Mouse (Mus musculus) brown adipose tissue, adult 24 weeks (tissue): ENCODE measurements around the gene Aaed1. TPM values are rescaled to one million over a fixed set of nuclear protein-coding genes. Genes with fewer than 3 reads are reported as not detected.

Experiments used
- H3K27ac ChIP-seq: fragments of 200-500 bp; replicated peaks from 2 replicates; pipeline ENCODE4 v1.5.1; 2012; ENCODE audit warnings: low read depth, mild to moderate bottlenecking, low read length
- H3K4me1 ChIP-seq: fragments of 200-500 bp; 2 replicates; pipeline ENCODE4 v1.6.1; 2012; ENCODE audit warnings: low read length, mixed read lengths; ENCODE audit not compliant: control insufficient read depth, insufficient read depth, insufficient read length
- H3K4me3 ChIP-seq: fragments of 200-500 bp; 2 replicates; pipeline ENCODE4 v1.5.1; 2012; ENCODE audit warnings: low read depth, mild to moderate bottlenecking, low read length, moderate library complexity; ENCODE audit not compliant: insufficient read depth
- polyA plus RNA-seq: library from polyadenylated mRNA; stranded (reverse); fragments of >200 nt; gene quantifications from 2 replicates; pipeline ENCODE4 v1.2.4, GENCODE M21; 2012; ENCODE audit not compliant: missing spikeins, insufficient read depth, insufficient read length

Aaed1 gene
- polyA plus RNA-seq, result 58.9 and 62.9 TPM in 2 replicates

- Histone ChIP-seq H3K4me1 (peaks cover 5% of the 10 kb centered on the region; the same call in 1 of the 2 replicates), H3K27ac (peak within 1 kb of the TSS; percentile 86), H3K4me3 (peak within 1 kb of the TSS; percentile 95)
These were observed at the start of gene Aaed1 for GRCm38 (mm10) chr13:64312024-64312915. Aaed1 (minus strand) TSS chr13:64312710.

DNA sequence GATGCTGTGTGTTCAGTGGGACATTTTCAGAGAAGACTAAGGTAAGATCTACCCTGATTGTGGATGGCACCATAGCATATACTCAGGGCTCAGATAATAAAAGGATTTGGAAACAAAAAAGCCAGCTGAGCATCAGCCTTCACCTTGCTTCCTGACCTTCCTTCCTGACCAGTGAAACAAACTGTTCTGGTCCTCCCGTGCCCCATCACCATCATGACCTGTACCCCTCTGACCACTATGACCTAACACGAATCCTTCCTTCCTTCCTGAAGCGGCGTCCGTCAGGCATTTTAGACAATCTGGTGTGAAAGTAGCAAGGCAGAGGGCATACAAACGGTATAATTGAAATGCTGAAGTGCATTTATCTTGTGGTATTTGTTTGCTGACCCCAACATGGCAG is 49.6 kb upstream of the Aaed1 start:
- Histone ChIP-seq H3K4me1 (no peaks in the 10 kb centered on the region), H3K27ac (no peak overlapping the region), H3K4me3 (no peak overlapping the region)

GRCm38 (mm10) chr13:64361020-64361419 is 48.5 kb upstream of the Aaed1 start:
- Histone ChIP-seq H3K4me3 (no peak overlapping the region), H3K27ac (no peak overlapping the region), H3K4me1 (no peaks in the 10 kb centered on the region)

DNA sequence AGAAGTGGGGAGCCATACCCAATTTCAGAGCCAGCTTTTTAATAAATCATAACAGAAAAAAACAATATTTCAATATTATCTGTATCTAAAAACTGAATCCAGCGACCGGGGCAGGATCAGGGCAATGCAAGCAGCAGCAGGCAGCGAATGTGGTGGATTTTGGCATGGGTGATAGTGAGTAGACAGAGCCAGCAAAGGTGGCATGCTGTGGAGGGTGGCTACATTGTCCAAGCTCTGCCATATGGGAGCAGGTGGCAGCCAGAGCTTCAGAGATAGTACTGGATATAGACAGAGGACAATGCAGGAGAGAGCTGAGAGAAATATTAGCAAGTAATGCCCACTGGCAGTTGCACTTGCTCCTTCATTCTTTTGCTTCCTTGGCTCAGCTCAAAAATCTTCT is 47.2 kb upstream of the Aaed1 start:
- no peak overlapping the region for H3K4me3 ChIP-seq
- no peaks in the 10 kb centered on the region for H3K4me1 ChIP-seq
- H3K27ac ChIP-seq, result no peak overlapping the region

GRCm38 (mm10) chr13:64358476-64358875 is 46.0 kb upstream of the Aaed1 start:
- H3K4me3 ChIP-seq, result no peak overlapping the region
- no peaks in the 10 kb centered on the region for H3K4me1 ChIP-seq
- no peak overlapping the region for H3K27ac ChIP-seq

DNA sequence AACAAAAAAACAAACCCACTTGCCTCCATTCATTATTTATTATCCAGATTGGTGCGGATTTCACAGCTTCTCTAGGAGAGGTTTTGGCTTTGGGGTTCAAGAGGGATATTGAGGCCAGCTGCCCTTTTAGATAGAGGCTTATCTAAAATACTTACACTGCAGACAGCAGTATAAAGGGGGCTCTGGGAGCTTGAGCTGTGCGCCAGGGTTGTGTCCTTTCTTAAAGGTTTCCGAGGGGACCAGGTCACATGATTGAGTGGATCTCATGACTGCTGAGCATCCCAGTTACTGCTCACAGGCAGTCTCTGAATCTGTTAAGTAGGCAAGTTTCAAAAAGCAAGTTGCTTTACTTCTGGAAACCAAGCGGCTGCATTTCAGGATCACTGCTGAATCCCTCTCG is 44.9 kb upstream of the Aaed1 start:
- H3K27ac ChIP-seq, result no peak overlapping the region
- H3K4me3 ChIP-seq, result no peak overlapping the region
- no peaks in the 10 kb centered on the region for H3K4me1 ChIP-seq

DNA sequence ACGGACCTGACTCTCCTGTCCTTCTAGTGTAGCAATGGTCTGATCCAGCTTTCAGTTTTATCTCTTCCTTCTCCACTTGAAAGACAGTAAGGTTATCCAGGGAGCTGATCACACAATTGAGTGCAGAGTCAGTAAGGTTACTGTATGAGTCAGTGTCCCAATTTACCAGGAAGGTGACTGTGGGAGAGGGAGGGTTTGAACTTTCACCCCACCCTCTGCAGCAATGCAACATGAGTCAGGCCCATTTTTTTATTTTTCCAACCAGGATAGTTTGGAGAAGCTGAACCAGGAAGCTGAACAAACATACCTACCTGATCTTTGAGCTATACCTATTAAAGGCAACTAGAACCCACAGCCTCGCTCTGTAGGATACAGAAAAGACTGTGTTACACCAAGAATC is 37.0 kb upstream of the Aaed1 start:
- peaks cover 2% of the 10 kb centered on the region; the same call in 1 of the 2 replicates for H3K4me1 ChIP-seq
- H3K4me3 ChIP-seq, result no peak overlapping the region
- H3K27ac ChIP-seq, result no peak overlapping the region

- Histone ChIP-seq H3K27ac (peak overlapping the region; percentile 88), H3K4me3 (peak overlapping the region; percentile 98), H3K4me1 (peaks cover under 1% of the 10 kb centered on the region; the same call in 1 of the 2 replicates)
These were observed 31.6 kb upstream of the Aaed1 start for GRCm38 (mm10) chr13:64344082-64344501.

DNA sequence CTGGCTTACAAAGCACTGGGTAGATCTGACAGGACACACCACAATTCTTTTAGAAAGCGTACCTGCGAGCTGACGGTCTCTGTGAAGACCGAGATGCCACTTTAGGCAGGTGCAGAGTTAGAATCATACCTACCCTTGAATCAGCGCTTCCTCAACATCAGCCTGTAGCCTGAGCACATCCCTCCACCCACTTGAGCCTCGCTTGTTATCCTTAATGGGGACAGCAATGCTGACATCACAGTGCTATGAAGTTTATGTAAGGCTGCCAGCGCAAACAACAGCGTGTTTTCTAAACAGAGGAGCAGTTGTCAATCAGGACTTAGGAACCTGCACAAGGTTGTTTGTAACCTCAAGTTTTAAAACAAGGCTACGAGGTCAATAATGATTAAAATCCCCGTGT is 31.1 kb upstream of the Aaed1 start:
- Histone ChIP-seq H3K27ac (peak overlapping the region; percentile 88), H3K4me3 (peak overlapping the region; percentile 98), H3K4me1 (no peaks in the 10 kb centered on the region)

DNA sequence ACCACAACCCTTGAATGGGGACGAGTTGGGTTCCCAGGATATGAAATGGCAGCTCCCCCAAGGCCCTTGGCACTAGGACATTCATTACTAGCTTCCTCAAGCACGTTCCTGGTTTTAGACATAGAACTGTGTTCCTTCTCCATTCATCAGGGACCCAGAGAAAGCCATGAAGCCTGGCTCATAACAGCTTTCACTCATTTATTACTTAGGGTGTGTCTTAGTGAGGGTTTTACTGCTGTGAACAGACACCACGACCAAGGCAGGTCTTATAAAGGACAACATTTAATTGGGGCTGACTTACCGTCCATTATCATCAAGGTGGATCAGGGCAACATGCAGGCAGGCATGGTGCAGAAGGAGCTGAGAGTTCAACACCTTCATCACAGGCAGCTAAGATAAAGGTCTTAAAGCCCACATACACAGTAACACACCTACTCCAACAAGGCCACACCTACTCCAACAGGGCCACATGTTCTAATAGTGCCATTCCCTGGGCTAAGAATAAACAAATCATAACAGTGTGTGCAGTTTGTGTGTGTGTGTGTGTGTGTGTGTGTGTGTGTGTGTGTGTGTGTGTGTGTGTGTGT is 23.1 kb upstream of the Aaed1 start:
- no peaks in the 10 kb centered on the region for H3K4me1 ChIP-seq
- no peak overlapping the region for H3K27ac ChIP-seq
- no peak overlapping the region for H3K4me3 ChIP-seq

- H3K4me3 ChIP-seq, result no peak overlapping the region
- no peaks in the 10 kb centered on the region for H3K4me1 ChIP-seq
- no peak overlapping the region for H3K27ac ChIP-seq
These were observed 20.6 kb upstream of the Aaed1 start for GRCm38 (mm10) chr13:64333102-64333501.

DNA sequence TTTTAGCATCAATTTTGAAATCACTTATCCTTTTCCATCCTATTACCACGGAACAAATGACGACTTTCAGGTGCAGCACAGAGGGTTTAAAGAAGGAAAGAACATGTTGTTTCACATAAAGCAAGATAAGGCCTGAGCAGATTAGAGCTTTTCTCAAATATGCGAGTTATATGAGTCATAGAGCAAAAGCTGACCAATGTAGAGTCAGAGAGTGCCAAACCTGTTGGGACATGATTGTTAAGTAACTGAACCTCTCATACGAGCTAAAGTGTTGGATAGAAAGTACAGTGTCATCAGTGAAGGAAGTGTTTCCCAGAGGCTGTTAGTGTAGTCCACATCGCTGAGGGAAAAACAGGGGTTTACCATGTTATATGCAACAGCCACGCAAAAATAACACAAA is 19.8 kb upstream of the Aaed1 start:
- H3K27ac ChIP-seq, result no peak overlapping the region
- H3K4me1 ChIP-seq, result no peaks in the 10 kb centered on the region
- no peak overlapping the region for H3K4me3 ChIP-seq

- peaks cover 6% of the 10 kb centered on the region; the same call in 1 of the 2 replicates for H3K4me1 ChIP-seq
- H3K27ac ChIP-seq, result 0 out of 2 replicates have a peak overlapping the region, but pooled peaks have one; percentile 23
- no peak overlapping the region for H3K4me3 ChIP-seq
These were observed 10.2 kb upstream of the Aaed1 start for GRCm38 (mm10) chr13:64322561-64323281.

- peak overlapping the region; percentile 73 for H3K27ac ChIP-seq
- H3K4me3 ChIP-seq, result no peak overlapping the region
- peaks cover 6% of the 10 kb centered on the region; the same call in 1 of the 2 replicates for H3K4me1 ChIP-seq
These were observed 7.8 kb upstream of the Aaed1 start for GRCm38 (mm10) chr13:64320334-64320733.

- H3K4me1 ChIP-seq, result peaks cover 6% of the 10 kb centered on the region; the same call in 1 of the 2 replicates
- peak overlapping the region; percentile 73 for H3K27ac ChIP-seq
- H3K4me3 ChIP-seq, result no peak overlapping the region
These were observed 7.3 kb upstream of the Aaed1 start for GRCm38 (mm10) chr13:64319782-64320181.
